Mouse (Mus musculus) myocyte (in vitro differentiated cells): ENCODE results near the gene Ascc1.

Source experiments
- POLR2A ChIP-seq: IDR thresholded peaks from one replicate; pipeline ENCODE4 v1.6.1; 2011; ENCODE audit warnings: low read depth, mild to moderate bottlenecking, control low read depth, moderate library complexity; ENCODE audit not compliant: insufficient read length
- SRF ChIP-seq: IDR thresholded peaks from one replicate; pipeline ENCODE4 v1.6.1; 2011; ENCODE audit warnings: low read depth; ENCODE audit not compliant: control insufficient read depth, insufficient read length

GRCm38 (mm10) chr10:60092311-60092710 is 89.7 kb downstream of the Ascc1 start:
- TF ChIP-seq POLR2A (no peak), SRF (no peak)
